Mouse (Mus musculus): Measurements from ENCODE around the gene Metrnl.

Metrnl gene

GRCm38 (mm10) chr11:121726625-121727024 lies 25.3 kb downstream of the Metrnl start:
- in situ Hi-C loops (cut with MboI; ENCODE audit: low sequenced_read_pairs) = no loop called here

GRCm38 (mm10) chr11:121734184-121734583 lies 32.8 kb downstream of the Metrnl start:
- in situ Hi-C loops (cut with MboI; ENCODE audit: low sequenced_read_pairs) = no loop called here

GRCm38 (mm10) chr11:121734892-121735291 lies 33.5 kb downstream of the Metrnl start:
- in situ Hi-C loops (cut with MboI; ENCODE audit: low sequenced_read_pairs) = no loop called here

DNA sequence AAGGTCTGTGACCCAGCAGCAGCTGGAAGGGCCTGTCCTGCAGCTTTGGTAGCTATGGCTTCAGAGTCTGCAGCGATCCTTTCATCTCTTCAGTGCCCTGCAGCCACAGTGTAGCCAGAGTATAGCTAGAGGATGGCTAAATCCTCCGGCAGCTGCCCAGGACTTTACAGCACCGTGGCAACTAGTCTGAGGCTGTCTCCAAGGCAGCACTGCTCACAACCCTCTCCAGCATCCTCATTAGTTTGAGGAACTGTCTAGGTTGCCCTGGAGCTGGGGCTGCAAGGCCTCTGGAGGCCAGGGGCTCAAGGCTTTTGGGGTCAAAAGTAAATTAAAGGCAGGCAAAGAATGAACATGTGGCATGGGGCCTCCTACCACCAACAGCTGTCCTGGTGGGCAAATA lies 37.3 kb downstream of the Metrnl start:
- in situ Hi-C loops (cut with MboI; ENCODE audit: low sequenced_read_pairs) = no loop called here

DNA sequence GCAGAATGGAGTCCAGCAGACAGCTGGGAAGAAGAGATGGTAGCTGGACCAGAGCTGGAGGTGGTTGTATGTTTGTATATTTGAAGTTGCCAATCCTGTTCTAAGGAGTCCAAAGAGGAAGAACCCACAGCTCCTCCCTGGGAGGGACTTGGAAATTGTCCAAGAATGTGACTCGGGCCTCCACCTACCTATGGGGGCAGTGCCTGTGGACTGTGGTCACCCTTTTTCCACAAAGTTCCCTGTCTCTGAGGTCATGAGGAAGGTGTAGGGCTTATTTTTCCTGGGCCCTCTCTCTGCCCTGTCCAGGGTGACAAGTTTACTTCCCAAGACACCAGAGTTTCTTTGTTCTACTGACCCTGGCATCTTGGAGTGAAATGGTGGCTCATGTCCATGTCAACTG lies 39.6 kb downstream of the Metrnl start:
- in situ Hi-C loops (cut with MboI; ENCODE audit: low sequenced_read_pairs) = no loop called here

DNA sequence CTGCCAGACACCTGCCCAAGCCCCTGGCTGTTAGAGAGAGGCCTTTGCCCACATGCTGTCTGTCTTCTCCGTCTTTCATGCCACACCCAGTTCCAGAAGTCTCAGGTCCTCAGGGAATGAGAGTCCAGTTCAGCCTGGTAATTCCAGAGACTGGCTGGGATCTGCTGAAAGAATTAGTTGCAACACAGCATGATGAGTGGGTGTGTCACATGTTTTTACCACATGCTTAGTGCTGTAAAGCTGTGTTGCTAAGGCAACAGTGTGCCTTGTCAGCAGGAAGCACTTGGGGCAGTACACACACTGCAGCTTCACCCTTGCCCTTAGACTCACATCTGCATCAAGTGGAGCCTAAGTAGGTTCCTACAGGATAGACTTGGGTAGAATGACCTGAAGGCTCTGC lies 40.1 kb downstream of the Metrnl start:
- in situ Hi-C loops (cut with MboI; ENCODE audit: low sequenced_read_pairs) = no loop called here

DNA sequence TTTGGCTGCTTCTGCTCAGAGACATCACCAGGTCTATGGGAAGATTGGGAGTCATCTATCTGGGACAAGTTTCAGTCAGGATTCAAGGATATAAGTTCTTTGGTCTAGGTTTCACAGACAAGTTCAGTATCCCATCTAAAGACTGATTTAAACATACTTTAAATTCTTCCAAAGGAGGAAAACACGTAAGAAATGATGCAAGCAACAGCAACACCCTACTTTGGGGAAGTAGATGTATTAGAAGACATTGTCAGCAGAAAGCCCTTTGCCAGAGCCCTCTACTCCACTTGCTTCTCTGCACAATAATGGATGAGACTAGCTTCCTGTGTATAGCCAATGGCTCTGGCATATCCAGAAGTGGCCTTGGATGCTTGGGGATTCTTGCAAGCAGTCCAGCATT lies 41.8 kb downstream of the Metrnl start:
- in situ Hi-C loops (cut with MboI; ENCODE audit: low sequenced_read_pairs) = no loop called here

GRCm38 (mm10) chr11:121743915-121744628 lies 42.7 kb downstream of the Metrnl start:
- in situ Hi-C loops (cut with MboI; ENCODE audit: low sequenced_read_pairs) = no loop called here

DNA sequence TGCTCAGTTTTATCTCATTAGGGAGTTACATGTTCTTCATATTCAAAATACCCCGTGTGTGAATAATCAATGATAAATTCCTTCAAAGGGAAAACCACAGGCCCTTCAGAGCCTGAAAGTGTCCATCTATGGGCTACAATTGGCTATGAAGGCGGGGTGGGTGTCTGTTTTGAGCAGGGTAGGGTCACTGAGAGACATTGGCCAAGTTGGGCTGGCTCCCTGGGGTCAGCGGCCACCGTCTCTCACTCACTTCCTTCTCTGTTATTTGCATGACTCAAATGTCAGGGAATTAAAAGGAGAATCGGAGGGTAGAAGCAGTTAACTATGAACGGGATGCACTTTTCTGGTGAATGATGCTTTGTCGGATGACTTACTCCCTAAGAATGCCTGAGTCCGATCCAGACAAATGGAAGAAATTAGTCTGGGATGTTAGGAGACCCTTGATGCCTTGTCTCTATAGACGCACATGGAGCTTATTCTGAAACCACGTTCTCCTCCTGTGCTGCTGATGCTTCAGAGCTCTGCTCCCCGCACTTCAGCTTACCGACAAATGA lies 45.7 kb downstream of the Metrnl start:
- in situ Hi-C loops (cut with MboI; ENCODE audit: low sequenced_read_pairs) = no loop called here

DNA sequence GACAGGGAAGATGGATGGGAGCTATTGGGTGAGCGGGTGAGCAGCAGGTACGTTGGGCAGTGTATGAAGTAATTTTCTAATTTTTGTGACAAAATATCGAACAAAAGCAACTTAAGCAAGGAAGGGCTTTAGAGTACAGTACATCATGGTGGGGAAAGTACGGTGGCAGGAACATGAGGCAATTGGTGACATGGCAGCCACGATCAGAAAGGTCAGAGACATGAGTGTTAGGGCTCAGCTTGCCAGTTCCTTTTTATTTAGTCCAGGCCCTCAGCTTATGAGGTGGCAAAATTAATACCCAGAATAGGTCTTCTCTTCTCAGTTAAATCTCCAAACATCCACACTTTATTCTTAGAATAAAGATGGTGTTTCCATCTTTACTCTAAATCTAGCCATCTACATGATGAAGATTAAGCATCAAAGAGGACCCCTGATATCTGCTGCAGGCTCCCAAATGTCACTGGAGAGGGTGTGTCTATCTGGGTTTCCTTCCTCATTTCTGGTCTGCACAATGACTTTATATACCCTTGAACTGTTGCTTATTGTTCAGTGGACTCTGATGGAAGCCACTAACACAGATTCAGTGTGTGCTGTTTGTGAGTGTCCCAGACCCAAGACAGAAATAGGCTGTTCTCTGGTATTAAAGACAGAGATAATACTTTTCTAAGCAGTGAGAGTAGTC lies 46.8 kb downstream of the Metrnl start:
- in situ Hi-C loops (cut with MboI; ENCODE audit: low sequenced_read_pairs) = no loop called here
